Mouse (Mus musculus) lung, postnatal 14 days (tissue): ENCODE measurements around the gene Slc15a3.

Source experiments
- DNase-seq: peaks from one replicate; pipeline ENCODE4 v3.0.0; 2021

Slc15a3 gene

GRCm38 (mm10) chr19:10839010-10839892 is at the start of gene Slc15a3:
TSS of gene Slc15a3 (plus strand) at chr19:10839727.
- no peak for DNase-seq

GRCm38 (mm10) chr19:10790323-10790722 is 49.2 kb upstream of the Slc15a3 start:
- no peak for DNase-seq

GRCm38 (mm10) chr19:10793044-10793443 is 46.5 kb upstream of the Slc15a3 start:
- no peak for DNase-seq

DNA sequence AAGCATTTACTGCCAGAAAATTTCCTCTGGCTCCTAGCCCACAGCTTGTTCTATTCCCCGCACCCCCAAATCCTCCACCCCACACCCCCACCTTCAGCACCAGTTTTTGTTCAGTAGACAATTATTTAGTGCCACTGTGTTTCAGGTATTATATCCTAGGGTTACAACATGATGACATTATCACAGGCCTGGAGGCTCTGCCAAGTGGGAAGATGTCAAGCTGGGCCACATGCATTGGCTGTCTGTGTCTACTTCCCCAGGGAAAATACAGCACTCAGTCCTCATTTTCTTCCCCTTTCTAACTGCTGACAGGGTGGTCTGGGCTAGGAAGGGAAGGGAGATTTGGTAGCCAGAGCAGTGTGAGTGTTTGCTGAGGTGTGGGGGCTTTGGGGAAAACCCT is 44.6 kb upstream of the Slc15a3 start:
- no peak for DNase-seq

GRCm38 (mm10) chr19:10798576-10798975 is 41.0 kb upstream of the Slc15a3 start:
- no peak for DNase-seq

DNA sequence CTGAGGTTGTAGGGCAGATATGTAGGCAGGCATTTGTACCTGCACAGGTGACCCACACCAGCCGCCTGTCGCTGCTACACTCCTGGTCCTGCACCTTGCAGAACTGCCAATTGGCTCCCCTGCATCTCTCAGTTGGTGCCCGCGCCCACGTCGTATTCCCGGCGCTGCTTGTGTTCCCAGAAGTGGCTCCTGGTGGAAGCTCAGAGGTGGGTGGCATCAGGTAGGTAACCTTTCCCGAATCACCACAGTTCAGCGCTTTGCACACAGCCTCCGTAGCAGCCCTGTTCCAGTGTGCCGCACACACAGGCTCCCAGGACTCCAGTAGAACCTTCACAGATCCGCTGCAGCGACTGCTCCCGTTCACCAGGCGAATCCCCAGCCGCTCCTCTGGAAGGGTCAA is 40.4 kb upstream of the Slc15a3 start:
- DNase-seq, result no peak

- DNase-seq, result no peak
These were observed 38.5 kb upstream of the Slc15a3 start for GRCm38 (mm10) chr19:10801070-10801469.

DNA sequence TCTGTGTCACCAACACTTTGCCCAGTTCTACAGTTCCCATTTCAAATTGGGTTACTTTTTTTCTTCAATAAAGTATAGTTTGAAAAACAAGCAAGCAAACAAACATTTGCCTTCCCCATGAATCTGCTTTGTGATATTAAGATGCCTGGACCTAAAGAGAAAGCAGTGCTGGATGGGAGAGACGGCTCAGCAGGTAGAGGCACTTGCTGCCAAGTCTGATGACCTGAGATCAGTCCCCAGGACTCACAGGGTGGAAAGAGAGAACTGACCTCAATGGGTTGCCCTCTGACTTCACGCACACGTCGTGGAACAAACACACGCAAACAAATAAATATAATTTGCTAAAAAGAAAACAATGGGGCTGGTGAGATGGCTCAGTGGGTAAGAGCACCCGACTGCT is 37.6 kb upstream of the Slc15a3 start:
- no peak for DNase-seq

DNA sequence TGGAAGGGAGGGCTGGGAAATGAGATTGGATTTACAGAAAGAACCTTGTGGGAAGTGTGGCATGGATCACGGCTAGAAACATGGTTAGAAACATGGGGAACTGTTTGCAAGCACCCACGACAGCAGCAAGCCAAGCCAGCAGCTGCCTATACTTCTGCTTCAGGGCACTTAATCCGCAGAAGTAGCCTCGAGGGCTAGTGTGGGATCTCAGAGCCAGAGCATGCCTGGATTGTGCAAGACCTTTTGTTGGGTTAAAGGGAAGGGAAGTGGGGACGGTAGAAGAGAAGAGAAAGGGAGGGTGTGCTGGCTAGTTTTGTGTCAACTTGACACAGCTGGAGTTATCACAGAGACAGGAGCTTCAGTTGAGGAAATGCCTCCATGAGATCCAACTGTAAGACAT is 35.8 kb upstream of the Slc15a3 start:
- DNase-seq, result no peak

- no peak for DNase-seq
These were observed 34.5 kb upstream of the Slc15a3 start for GRCm38 (mm10) chr19:10804850-10805660.

GRCm38 (mm10) chr19:10805661-10806285 is 33.8 kb upstream of the Slc15a3 start:
- DNase-seq, result no peak

- DNase-seq, result no peak
These were observed 30.8 kb upstream of the Slc15a3 start for GRCm38 (mm10) chr19:10808524-10809233.

DNA sequence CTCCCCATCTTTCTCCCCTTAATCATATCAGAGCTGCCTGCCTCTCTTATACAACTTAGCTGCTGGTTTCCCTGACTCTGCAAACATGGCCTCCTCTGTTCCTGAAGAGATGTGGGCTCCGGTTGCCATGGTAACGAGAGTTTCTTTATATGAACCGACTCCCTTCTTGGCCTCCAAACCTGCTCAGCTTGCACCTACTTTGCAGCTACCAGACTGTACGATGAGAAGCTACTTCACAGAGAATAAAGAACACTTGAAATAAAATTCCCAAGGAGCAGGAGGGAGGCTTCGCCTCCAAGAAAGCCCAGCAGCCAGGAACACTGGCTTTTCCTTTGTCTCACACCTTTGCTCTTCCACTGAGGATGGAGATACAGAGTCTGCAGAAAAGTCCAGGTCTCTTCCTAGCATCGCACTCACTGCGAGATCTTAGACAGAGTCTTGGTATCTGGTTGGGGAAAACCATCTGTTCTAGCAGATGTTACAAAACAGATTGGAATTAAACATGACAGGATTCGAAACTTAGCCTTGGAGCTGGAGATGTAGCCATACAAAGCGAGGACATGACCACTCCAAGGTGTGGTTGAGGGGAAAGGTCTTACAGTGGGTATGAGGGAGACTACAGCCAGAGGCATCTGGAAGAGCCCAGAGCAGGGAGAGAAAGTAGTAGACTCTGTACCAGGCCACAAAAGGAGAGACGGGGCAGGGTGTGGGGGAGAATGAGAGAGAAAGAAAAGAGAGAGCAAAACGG is 29.9 kb upstream of the Slc15a3 start:
- DNase-seq, result no peak

DNA sequence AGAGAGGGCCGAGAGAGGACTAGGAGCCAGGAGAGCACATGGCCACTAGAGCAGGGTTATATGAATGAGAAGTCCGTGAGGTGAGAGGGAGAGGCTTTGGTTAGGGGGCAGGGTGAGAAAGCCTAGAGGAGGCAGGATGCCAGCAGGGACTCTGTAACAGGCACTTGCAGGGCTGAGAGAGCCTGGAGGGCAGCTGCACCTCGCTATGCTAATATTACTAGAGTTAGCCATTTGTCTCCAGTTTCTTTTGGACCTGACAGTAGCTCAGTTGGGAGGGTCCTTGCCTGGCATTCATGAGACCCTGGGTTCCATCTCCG is 29.4 kb upstream of the Slc15a3 start:
- DNase-seq, result peak; percentile 43

- DNase-seq, result no peak
These were observed 28.1 kb upstream of the Slc15a3 start for GRCm38 (mm10) chr19:10811471-10811870.

- no peak for DNase-seq
These were observed 26.5 kb upstream of the Slc15a3 start for GRCm38 (mm10) chr19:10813039-10813438.

GRCm38 (mm10) chr19:10813905-10814304 is 25.6 kb upstream of the Slc15a3 start:
- no peak for DNase-seq

DNA sequence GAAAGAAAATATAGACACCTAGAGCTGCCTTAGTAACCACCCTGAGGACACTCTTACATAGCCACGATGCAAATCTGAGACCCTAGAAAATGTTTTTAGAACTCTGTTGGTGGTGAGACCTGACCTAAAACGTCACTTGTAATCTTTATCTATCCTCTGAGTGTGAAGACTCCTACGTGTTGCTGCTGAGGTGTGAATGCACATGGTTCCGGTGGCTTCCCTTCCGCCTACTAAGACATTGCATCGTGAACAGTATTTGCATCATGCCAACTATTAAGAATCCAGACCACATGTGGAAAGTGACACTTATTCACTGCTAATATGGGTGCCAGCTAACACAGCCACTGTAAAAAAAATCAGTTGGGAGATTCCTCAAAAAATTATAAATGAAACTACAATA is 23.7 kb upstream of the Slc15a3 start:
- no peak for DNase-seq

DNA sequence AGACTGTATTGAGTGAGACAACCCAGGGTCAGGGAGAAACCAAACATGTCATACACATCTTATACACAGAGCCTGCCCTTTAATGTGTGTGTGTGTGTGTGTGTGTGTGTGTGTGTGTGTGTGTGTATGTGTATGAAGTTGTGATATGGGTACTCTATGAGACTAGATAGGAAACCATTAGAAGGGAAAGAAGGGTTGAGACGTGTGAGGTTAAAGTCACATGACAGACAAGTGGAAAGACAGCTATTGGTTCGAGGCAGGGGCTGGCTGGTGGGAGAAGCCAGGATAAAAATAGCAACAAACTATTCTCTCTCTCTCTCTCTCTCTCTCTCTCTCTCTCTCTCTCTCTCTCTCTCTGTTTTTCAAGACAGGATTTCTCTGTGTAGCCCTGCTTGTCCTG is 23.1 kb upstream of the Slc15a3 start:
- no peak for DNase-seq

- peak; percentile 25 for DNase-seq
These were observed 21.1 kb upstream of the Slc15a3 start for GRCm38 (mm10) chr19:10818217-10818946.

GRCm38 (mm10) chr19:10821319-10821718 is 18.2 kb upstream of the Slc15a3 start:
- DNase-seq, result no peak

GRCm38 (mm10) chr19:10822534-10822933 is 17.0 kb upstream of the Slc15a3 start:
- DNase-seq, result no peak
